Mouse (Mus musculus) ovary, adult 2 months (tissue): ENCODE results near the gene Irx4. TPM values are rescaled to one million over a fixed set of nuclear protein-coding genes. Genes with fewer than 3 reads are reported as not detected.

ENCODE experiments used
- polyA plus RNA-seq: library from polyadenylated mRNA; depleted of rRNA; stranded (reverse); fragments of >200 nt; gene quantifications from 2 replicates; pipeline ENCODE4 v1.2.3, GENCODE M21; 2012; rRNA removed

Irx4 gene
- polyA plus RNA-seq: not detected in 2 replicates

DNA sequence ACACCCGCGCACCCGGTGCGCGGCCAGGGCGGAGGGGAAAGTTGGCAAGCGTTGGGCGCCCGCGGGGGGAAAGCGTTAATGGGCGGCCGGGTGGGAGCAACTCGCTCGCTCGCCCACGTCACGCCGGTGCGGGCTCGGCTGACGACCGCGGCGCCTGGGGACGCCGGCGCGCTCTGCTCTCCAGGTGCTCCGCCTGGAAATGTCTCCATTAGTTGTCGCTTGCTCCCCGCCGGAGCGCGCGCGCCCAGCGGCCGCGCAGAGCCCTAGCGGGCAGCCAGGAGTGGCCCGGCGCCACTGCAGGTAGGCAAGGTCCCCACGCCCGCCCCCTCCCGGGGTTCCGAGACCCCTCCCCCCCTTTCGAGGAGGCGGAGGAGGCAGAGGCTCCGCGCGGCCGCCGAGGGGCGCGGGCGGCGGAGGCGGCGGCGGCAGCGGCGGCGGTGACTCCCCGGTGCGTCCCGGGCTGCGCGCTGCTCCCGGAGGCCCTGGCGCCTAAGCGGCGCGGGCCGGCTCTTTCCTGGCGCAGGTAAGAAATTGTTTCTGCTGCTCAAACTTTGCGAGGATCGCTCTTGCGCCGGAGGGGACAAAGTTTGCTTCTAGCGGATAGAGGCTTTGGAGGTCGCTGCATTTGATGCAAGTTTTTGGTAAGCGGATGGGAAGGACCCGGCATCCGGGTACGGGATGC is at the start of gene Irx4:
TSS of gene Irx4 (plus strand) at position 126 of the 682 bp plus-strand sequence.

Other genes starting within 250 kb of the Irx4 start
- 127 and 128 TPM in 2 replicates for gene Mrpl36, start 68.0 kb downstream of the Irx4 start, polyA plus RNA-seq
- 22.8 and 41.7 TPM in 2 replicates for gene Ndufs6, start 68.1 kb downstream of the Irx4 start, polyA plus RNA-seq
- gene Lpcat1, start 206.7 kb downstream of the Irx4 start, polyA plus RNA-seq: 39.5 and 44.4 TPM in 2 replicates